8 mouse cellular contexts compared by ENCODE assay signal in genomic region chr11:82174794-82175193, GRCm38 (mm10). TPM values are rescaled to one million over a fixed set of nuclear protein-coding genes. Genes with fewer than 3 reads are reported as not detected.
DNase-seq lines count a peak whose midpoint lies in the region; ATAC-seq and TF ChIP-seq lines count a peak whose summit lies in the region.
"Had no signal": no experiment of that assay in that cellular context is flagged by ENCODE, and none has a peak within 500 bp of the region (broad histone marks: within the 10 kb centered on the region; RNA-seq: fewer than 3 reads in every experiment).

No protein-coding gene starts in this region.

- no peaks in the 10 kb centered on the region for H3K79me3 ChIP-seq in C2C12 (ENCODE audit: low read depth)

- H3K27me3 ChIP-seq in C2C12 (ENCODE audit: control insufficient read depth, insufficient read depth, insufficient read length) = no peaks in the 10 kb centered on the region
- H3K27me3 ChIP-seq in ES-Bruce4 (ENCODE audit: control insufficient read depth, insufficient read depth, low read length, poor library complexity, severe bottlenecking) = no peaks in the 10 kb centered on the region
- H3K27me3 ChIP-seq in liver, embryonic 14.5 days (ENCODE audit: control insufficient read depth, insufficient read depth, low read length) = no peaks in the 10 kb centered on the region

- H3K4me3 ChIP-seq in C2C12 (ENCODE audit: insufficient read depth, poor library complexity, severe bottlenecking) (no peak overlapping the region), ES-Bruce4 (ENCODE audit: low read depth, low read length) (peak overlapping the region; percentile 41; the same call in 1 of the 2 replicates)
- no peak overlapping the region for H3K4me3 ChIP-seq in liver, embryonic 14.5 days (ENCODE audit: insufficient read depth in 1 of 2, low read depth in 2 of 2, low read length in 2 of 2)

- no peak overlapping the region for H3ac ChIP-seq in C2C12 (ENCODE audit: control insufficient read depth, insufficient read length, low read depth)

- no peak for TF ChIP-seq POLR2A in ES-Bruce4 (IDR thresholded peaks at IDR 0.05; ENCODE audit: insufficient read depth, low read length)

- peak; percentile 78 for TF ChIP-seq EP300 in ES-Bruce4 (IDR thresholded peaks at IDR 0.05; ENCODE audit: insufficient read depth, low read depth, low read length)
- no peak for TF ChIP-seq EP300 in liver, embryonic 14.5 days (IDR thresholded peaks at IDR 0.05; ENCODE audit: low read depth)

- H3K36me3 ChIP-seq in C2C12 (ENCODE audit: control insufficient read depth, insufficient read depth) (no peaks in the 10 kb centered on the region), ES-Bruce4 (ENCODE audit: control insufficient read depth, insufficient read depth, low read length, poor library complexity, severe bottlenecking) (no peaks in the 10 kb centered on the region)
- H3K36me3 ChIP-seq in liver, embryonic 14.5 days (replicated peaks; ENCODE audit: control insufficient read depth, insufficient read depth, low read depth) = no peaks in the 10 kb centered on the region

- peak; percentile 23 to 28 for DNase-seq in cerebellum, adult 18-20 months
- DNase-seq in frontal cortex, postnatal 36 days (ENCODE audit: low spot score in 2 of 2) = peak; percentile 34 to 72
- peak; percentile 70 to 76 for DNase-seq in kidney, postnatal 25 days
- peak; percentile 10 to 38 (median 28) for DNase-seq in liver, embryonic 14.5 days (ENCODE audit: low read depth in 3 of 3, low spot score in 3 of 3)
- DNase-seq in right cerebral cortex, postnatal 10 days (ENCODE audit: low spot score in 2 of 2) = peak; percentile 67 to 73

- WGBS in liver, embryonic 14.5 days (ENCODE audit: insufficient replicate concordance) = 16% methylated on average over 3 of the region's 3 CpGs

- TF ChIP-seq CTCF in C2C12 (IDR thresholded peaks at IDR 0.05; ENCODE audit: control insufficient read depth, insufficient read depth, insufficient read length) (peak; percentile 77), ES-Bruce4 (IDR thresholded peaks at IDR 0.05; ENCODE audit: low read depth, low read length) (peak; percentile 91)
- peak; percentile 78 for TF ChIP-seq CTCF in liver, embryonic 14.5 days (IDR thresholded peaks at IDR 0.05; ENCODE audit: low read depth)

- H3K9ac ChIP-seq in ES-Bruce4 (ENCODE audit: low read depth, poor library complexity, severe bottlenecking) = no peak overlapping the region
- H3K9ac ChIP-seq in liver, embryonic 14.5 days (replicated peaks) = no peak overlapping the region

- H3K4me1 ChIP-seq in ES-Bruce4 (ENCODE audit: control insufficient read depth, insufficient read depth, low read length) = peaks cover 2% of the 10 kb centered on the region
- H3K4me1 ChIP-seq in liver, embryonic 14.5 days (replicated peaks; ENCODE audit: control insufficient read depth in 2 of 2, insufficient read depth in 2 of 2, low read length in 1 of 2) = no peaks in the 10 kb centered on the region

- H3K79me2 ChIP-seq in C2C12 (ENCODE audit: control insufficient read depth, insufficient read depth) = no peaks in the 10 kb centered on the region

- no peak for ATAC-seq in liver, embryonic 14.5 days (ENCODE audit: insufficient read depth)

- no peak overlapping the region for H3K4me2 ChIP-seq in liver, embryonic 14.5 days (ENCODE audit: low read depth)

- no peak overlapping the region for H3K27ac ChIP-seq in ES-Bruce4 (ENCODE audit: insufficient read depth, low read length)
- H3K27ac ChIP-seq in liver, embryonic 14.5 days = no peak overlapping the region

- H3K9me3 ChIP-seq in ES-Bruce4 (replicated peaks; ENCODE audit: control insufficient read depth, insufficient read depth, low read length, poor library complexity, severe bottlenecking) = no peaks in the 10 kb centered on the region
- no peaks in the 10 kb centered on the region for H3K9me3 ChIP-seq in liver, embryonic 14.5 days (ENCODE audit: control insufficient read depth, low read length)

TF ChIP-seq in C2C12, 6 proteins besides CTCF, POLR2A, EP300 and RAD21:
- peak; percentile 26 for TF ChIP-seq MYOD1 (IDR thresholded peaks at IDR 0.05; ENCODE audit: control insufficient read depth, insufficient read length, low read depth)
- TF ChIP-seq MAX (IDR thresholded peaks at IDR 0.05) = peak; percentile 69
- no peak for TF ChIP-seq CEBPB (IDR thresholded peaks at IDR 0.05; ENCODE audit: low read depth)
- TF ChIP-seq FOSL1 (IDR thresholded peaks at IDR 0.05; ENCODE audit: insufficient read depth, low read length, poor library complexity, severe bottlenecking) = no peak

RNA-seq across cellular contexts. Expression of gene Ccl8, which starts 59.8 kb away (rescaled TPM):
- polyA plus RNA-seq in C2C12 (2012; fragmentation: generic; extraction: Trizol) (1.8 TPM), ES-Bruce4 (2011; ENCODE audit: insufficient read depth, insufficient read length, low read depth, missing spikeins) (1.4 TPM in 1 of 2 replicates, not detected in the other)
- polyA plus RNA-seq in liver, embryonic 14.5 days (2012; rRNA removed) = not detected in 2 replicates
- not detected in 2 replicates for polyA plus RNA-seq in liver, embryonic 14.5 days (2014; fragmentation: Nextera tagmentation; extraction: Ambion mirVana)
- polyA plus RNA-seq: lung, embryonic 16.5 days had no signal
